Mouse (Mus musculus) kidney, postnatal 25 days (tissue): Measurements from ENCODE around the gene Ell2.

Experiments
- DNase-seq, 2 experiments: peaks; one replicate each; pipeline ENCODE4 v3.0.0; 2021; ENCODE audit warnings: mixed read lengths in 2 of 2

Ell2 gene

DNA sequence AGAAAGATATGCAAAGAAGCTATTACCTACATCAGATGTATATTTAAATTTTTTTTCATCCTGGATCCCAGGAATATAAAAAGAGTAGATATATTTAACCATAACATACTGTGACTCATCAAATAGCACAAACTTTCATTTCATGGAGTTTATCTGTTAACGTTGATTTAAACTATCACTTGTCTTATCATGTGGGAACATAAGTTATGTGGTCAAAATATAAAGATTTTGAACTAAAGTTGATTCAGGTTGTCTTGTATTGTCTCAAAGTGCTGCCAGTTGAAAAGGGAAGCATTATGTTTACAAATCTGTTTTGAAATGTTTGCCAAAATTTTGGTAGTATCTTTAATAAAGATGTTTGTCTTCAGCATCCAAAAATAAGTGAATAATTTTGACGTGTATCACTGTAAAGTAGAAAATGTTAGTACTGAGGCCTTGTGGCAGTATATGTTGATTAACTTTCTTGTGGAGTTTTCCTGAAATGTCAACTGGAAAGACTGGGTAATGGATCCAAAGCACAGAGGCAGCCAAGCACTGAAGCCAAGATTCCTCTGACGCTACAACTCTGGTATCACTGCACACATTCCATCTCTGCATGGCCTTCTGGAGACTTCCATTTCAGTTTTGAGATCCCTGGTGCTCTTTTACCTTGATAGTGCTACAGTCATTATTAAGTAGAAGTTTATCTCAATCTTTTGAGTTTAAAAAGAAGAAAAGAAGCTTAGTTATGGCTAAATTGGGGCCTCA is 65.6 kb downstream of the Ell2 start:
- DNase-seq = no peak

DNA sequence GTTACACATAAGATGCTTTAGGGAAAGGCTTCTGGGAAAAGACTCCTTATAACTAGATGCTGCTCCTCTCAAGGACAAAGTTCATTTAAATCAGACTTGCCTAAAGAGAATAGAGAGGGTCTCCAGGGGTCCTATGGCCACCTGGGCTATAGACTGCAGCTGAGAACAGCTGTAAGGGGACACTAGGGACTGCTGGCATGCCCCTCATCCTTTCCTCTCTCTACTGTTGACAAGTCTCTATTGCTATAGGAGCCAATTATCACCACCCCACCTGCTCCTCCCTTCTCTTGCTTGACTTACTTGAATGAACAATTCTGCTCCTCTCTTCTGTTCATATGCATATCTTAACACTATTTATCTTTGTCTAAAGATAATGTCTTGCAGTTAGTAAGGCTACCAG is 69.4 kb downstream of the Ell2 start:
- DNase-seq = no peak

DNA sequence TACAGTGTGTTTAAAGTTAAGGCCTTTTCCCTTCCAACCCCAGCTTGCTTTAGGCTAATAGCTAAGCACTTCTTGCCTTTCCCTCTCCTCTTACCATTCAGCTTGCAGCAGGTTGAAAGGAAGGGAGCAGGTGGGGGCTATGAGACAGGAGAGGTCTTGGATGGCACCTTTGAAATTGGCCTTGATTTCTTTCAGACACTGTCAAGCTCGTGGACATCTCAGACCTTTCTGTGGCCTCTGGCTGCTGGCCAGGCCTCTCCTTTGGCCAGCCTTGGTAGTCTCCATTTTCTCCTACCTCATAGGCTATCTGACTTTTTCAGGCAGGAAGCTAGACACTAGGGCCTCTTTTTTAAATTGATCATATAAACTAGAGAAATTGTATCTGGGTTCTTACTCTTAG is 70.1 kb downstream of the Ell2 start:
- DNase-seq = no peak

DNA sequence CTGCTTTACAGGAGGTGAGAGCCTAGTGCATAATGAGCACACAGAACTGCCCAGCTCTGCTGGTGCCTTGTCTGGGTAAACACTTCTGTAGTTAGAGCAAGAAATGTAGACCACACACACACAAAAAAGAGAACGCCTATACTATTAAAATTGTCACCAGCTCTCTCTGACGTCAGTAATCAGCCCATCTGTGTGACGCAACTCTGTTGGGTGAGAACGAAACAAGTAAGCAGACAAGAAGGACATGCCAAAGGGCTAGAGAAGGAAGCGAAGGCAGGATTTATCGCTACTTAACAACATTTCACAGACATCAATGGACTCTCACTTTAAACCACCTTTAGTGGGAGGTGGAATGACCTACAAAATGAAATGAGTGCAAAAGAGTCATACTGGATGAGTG is 71.6 kb downstream of the Ell2 start:
- no peak for DNase-seq

DNA sequence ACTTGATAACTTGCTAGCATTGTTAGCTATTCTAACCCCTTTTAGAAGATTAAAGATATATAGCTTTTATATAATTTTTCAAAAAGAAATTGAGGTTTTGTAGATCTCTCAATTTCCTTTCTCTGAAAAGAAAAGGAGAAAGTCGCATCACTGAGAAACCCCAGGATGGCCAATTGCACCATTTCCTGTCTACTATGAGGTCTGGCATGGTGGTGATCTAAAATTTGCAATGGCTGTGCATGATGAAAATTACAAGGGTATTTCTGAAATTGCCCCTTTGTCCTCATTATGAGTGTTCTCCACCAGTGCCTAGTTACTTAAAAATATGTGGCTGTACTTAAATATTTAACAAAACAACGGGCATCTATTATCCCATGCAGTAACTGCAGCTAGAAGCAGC is 72.6 kb downstream of the Ell2 start:
- no peak for DNase-seq

DNA sequence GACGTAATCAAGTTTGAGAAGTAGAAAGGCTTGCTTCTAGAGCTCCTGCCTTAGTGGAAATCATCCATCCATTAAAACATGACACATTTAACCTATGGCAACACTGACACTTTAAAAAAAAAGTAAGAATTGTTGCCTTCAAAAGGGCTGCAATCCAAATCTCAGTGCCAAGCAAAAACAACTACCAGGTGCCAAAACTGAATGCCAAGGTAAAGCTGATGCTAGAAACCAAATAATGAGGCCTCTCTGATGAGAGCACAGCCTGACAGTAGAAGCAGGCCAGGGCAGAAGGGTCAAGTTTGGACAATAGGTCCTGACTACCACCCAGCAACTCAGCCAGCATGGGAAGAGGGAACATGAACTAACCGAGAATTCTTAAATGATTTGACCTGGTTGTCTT is 73.5 kb downstream of the Ell2 start:
- DNase-seq = no peak

DNA sequence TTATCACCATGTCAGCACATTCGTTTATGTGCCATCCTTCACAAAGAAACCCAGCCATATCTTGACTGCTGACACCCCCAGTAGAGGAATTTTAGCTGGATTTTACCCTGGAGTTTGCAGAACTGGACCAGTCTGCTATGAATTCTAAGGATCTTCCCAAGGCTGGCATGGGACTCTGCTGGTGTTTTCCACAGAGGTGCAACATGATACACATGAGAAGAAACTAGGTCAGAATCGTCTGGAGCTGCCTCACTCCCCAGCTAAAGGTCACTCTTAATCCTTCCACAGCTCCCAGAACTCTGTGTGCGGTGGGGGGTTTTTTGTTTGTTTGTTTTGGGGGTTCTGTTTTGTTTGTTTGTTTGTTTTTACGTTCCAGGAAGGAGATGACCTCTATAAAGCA is 79.2 kb downstream of the Ell2 start:
- DNase-seq = no peak

DNA sequence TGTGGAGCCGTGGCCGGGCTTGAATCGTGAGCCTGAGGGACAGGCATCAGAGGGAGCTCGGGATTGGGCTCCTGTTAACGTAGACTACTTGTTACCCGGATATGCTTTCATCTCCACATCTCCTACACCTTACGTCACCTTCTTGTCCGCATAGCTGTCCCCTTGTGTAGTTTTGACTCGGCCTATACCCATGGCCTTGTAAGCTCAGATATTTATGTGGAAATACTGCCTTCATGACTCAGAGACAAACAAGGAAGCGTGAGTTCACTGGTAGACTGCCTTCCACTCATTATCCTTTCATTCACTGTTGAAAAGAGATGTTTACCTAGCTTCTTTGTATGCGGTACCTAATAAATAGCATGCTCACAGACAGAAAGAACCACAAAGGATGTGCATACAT is 79.7 kb downstream of the Ell2 start:
- DNase-seq = no peak

DNA sequence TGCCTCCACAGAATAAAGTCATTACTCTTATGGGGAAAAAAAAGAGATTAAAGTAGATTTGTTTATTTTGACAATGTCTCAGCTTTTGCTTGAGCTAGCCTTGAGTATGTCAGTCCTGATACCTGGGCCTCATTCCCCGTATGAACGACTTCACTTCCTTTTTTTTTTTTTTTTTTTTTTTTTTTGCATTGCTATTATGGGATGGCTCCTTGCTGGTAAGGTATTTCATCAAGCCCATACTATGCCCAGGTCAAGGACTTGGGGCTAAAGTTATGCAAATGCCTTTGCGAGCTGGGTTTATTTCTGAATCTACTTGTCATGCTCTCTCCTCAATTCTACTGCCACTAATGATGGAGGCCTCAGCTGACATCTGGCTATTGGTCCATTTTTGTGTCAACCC is 80.8 kb downstream of the Ell2 start:
- DNase-seq = no peak

DNA sequence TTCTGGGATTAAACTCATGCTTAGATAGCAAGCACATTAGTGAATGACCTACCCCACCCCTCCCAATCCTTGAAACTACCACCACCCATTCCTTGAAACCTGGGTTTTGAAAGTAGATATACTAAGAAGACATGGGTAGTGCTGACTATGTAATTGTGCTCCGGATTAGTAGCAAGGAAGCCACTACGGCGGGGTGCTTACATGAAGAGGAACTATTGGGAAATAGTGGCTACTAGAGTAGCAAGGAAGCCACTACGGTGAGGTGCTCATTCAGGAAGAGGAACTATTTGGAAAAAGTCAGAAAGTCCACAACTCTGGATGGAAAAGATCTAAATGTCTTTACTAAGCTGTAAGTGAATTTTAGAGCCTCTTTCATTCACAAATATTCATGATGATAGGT is 81.6 kb downstream of the Ell2 start:
- no peak for DNase-seq

DNA sequence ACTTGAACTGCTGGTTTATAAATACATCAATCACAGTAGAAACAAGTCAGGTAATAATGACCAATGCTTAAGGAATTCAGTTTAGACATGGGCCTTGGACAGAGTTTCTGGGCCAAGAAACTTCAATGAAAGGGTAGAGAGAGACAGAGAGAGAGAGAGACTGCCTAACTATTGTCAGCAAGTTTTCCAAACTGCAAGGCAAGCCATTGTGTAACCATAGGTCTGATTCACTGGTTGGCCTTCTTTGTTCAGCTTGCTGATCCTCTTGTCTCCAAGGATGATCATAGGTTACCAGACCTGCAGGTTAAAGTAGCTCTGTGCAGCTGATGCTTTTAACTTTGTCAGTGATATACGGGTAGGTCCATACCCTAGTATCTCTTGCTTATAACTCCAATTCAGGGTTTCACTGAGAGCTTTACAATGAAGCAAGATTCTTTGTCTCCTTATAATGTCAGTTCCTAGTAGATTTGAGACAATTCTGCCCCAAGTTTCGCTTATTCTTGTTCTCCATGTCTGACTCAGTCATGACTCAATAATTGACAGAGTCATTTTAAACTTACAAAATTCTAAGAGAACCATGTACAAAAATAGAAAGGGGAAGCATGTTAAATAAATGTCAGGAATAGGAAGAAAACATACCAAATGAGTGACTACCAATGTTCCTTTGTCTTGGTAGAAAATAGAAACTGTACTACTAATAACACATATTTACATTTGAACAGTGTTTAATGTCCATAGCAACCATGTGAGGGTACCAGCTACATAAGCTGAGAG is 82.7 kb downstream of the Ell2 start:
- DNase-seq = no peak

DNA sequence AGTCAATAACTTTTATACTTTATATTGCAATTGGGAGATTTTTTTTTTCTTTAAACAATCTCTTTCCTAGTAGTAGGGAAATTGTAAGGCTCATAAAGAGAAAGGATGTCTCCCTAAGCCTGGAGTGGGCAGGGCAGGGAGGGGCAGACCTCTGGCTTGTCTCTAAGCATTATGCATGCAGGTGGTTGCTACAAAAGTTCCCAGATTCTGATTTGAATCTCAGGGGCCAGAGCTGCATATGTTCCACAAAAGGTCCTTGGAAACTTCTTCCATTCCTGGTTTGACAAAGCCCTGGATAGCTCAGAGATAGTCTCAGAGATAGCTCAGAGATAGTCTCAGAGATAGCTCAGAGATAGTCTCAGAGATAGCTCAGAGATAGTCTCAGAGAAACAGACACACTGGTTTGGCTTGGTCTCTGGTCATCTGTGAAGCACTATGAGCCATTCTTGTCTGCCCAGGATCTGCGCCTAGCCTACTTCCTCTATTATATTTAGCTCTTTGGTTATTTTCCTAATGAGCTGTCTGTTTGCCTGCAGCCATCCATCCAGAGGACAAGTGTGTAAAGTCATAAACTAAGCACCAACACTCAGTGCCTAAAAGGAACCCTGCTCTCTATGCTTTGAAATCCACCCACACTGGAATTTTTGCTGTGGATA is 84.1 kb downstream of the Ell2 start:
- DNase-seq = no peak

DNA sequence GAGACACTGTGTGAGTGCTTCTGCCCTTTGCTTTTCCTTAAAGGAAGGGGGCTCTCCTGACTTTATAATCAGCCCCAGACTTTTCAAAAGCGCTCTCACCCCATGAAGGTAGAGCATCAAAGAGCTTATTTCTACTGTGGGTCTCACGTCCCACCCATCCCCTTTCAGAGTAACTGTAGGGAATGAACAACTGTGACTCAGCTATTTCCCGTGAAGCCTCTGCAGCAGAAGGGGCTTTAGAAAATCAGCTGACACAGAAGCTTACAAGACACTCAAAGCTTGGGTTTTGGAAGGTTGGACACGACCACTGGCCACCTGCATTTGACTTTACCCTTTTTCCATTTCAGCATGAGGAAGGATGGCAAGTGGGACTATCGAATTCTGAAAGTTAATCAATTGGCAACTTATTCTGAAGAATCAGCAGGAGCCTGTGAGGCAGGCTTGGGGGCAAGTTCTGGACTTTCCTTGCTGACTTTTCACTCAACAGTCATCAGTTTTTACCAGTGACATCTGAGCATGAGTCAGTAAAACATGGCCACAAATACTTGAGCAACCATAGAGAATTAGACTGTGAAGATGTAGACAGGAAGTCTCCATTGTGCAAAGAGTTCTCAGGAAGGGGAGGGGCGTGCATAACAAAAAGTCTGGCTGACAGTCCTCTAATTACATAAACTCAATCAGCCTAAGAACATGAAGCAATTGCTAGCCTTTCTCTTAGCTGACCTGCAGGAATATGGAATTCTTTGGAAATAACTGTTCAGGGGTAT is 87.5 kb downstream of the Ell2 start:
- no peak for DNase-seq

DNA sequence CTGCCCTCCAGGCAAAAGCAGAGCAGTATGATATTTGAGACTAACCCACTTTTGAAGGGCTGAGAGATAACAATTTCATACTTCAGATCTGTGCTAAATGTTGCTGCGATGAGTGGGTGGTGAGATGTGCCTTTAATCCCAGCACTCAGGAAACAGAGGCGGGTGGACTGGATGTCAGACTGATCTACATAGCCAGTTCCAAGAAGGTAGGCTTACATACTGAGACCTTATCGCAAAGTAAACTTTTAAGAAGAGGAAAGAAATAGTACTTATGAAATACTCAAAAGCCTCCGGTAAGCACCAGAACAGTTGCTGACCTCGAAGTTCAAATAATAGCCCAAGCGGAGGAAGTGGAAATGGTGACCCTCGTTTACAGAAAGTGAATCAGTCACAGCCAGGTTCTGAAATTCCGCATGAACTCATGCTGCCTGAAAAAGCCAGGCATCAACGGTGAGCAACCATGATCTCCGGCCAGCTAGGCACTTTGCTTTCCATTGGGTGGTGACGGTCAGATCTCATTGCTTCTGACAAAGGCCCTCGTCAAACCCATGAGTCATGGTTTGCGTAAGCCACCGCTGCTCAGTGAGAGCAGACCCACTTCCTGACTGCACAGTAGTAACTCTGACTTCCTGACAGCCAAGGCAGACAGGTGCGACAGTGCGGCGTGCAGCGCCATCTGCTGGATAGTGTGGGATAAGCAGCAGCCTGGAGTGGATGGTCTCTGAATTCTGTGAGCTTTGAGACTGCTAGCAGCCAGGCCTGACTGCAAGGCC is 91.0 kb downstream of the Ell2 start:
- peak; percentile 90 to 92 for DNase-seq

DNA sequence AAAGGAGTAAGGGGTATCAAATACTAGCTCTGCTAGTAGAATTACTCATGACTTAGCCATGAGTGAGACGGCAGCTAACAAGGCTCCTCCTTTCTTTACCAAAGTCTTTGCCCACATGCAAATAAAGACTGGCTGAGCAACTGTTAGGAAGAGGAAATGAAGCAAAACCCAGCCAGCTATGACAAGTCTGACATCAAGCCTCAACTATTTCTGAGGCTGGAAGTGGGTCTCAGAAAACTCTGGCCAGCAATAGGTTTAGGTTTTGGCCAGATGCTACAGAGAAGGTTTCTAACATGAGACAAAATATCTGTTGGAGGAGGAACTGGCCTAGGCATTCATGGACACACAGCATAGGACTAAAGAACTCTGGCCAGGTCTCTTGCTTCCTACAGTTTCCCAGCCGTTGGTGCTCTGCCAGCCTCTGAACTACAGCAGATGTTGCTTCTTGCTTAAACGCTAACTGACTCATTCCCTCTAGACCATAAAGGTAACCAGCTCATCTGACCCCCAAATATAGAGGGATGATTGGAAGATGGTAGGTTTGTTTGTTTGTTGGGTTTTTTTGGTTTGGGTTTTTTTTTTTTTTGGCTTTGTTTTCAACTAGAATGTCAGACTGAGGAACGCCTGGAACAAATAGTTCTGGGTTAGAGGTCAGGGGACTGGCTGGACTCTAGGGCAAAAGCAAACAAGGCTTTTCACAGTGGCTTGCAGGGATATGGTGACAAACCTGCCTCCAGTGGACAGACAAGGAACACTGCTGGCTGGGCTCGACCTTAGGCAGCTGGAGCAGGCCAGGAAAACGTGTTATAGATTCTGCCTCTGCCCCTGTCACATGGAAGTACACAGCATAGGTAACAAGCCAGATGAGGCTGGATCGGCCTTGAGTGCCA is 92.1 kb downstream of the Ell2 start:
- DNase-seq = peak; percentile 39 to 75

DNA sequence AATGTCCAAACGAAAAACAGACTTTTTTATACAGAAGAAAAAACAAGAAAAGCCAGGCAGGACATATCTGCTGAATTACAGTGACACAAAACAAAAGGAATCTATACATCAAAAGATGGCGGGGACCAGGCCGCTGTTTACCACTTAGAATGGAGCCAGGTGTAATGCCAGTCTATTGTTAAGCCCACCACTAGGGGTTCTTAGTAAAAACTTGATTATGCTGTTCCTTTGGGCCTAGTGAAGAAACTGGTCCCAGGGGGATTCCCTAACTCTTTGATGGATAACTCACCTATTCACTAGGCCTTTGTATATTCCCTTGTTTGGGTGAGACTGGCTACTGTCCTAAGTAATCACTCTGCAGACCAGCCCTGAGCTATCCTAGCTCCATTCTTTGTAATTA is 92.9 kb downstream of the Ell2 start:
- DNase-seq = no peak

DNA sequence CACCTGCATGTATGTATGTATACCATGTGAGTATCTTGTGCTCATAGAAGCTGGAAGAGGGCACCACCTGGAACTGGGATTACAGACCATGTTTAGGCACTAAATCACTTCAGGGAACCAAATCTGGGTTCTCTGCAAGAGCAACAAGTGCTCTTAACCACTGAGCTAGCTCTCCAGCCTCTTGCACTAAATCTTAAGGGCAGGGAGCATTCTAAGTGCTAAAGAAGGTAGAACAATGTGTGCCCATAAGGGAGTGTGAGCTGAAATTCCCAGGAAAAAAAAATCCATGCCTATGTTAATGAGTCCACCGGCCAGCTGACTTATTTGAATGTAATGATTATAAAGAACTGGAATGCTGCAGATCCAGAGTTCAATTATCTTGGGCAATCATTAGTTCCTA is 101.4 kb downstream of the Ell2 start:
- DNase-seq = no peak

DNA sequence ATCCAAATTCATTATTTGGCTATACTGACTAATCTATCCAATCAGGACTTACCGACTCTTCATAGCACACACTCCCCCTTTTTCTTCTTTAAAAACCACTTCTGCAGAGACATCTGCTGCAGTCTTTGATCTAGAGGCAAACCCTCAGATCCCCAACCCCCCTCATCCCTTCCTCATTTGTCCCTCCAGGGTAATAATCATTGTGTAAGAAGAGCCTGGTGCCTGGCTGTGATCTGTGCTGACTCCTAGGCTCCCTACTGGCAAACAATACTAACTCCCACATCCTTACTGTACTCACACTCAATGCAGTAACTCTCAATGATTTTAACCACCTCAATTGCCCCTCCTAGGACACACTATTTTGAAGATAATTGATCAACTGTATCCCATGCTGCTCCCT is 103.4 kb downstream of the Ell2 start:
- DNase-seq = no peak

DNA sequence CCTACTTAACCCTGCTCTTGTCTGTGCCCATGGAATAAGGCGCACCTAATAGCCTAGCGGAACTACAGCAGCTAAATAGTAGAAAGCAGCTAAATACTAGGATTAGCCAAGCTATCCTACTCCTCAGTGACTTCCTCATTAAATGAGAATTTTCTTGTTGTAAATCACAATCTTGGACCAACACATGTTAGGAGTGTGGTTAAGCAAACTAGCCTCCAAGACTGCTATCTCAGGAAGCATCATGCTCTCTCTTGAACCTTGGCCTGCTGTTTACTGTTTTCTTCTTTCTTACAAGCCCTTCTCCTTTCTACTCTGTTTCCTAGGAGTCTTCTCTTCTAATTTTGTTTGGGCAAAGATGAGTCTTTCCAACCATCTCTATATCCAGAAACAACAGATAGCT is 110.6 kb downstream of the Ell2 start:
- DNase-seq = no peak

DNA sequence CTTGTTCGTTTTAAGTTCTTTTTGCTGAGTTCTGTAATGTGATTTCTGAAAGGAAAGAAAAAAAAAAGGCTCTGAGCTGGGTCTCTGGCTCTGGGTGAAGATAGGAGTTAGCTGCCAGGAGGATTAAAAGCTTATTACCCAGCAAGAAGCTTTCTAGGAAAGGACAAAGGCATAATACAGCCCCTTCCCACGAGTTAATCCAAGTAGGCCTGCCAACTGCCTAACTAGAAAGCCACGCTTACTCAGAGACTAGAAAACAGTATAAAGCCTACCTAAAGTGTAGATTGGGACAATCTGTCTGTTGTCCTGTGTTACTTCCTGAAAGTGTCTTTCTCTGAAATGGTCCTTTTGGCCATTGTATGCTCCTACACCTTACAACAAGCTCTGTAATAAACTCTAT is 111.9 kb downstream of the Ell2 start:
- DNase-seq = no peak

DNA sequence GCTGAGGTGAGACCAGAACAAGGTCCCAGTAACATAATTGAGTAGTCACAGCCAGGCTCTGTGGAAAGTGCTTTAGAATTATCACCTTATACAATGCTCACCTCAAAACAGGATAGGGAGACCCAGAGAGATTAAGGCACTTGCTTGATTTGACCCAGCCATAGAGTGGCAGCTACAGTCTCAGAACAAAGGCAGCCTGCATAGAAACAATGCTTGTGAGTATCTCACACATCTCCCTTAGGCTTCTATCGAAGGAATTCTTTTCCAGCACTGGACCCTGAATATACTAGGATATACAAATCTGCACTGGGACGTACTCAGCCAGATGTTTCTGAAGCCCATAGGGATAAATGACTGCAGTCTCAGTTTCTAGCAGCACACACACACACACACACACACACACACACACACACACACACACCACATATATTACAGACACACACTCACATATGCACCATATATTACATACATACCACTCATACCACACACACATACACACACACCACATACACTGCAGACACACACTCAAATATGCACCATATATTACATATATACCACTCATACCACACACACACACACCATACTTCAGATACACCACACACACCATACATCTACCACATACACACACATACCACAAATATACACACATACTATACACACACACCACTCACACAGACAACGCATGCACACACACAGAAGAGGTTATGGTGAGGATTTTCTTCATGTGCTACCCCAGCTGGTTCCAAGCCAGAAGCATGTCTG is 112.6 kb downstream of the Ell2 start:
- no peak for DNase-seq
